Mouse (Mus musculus): ENCODE results near the gene Gm42517.

The Gm42517 gene

GRCm38 (mm10) chr5:108359491-108359890 is 8.2 kb downstream of the Gm42517 start:
- in situ Hi-C loops (cut with MboI; ENCODE audit: low pct_unique_long_range_greater_than_20kb in 1 of 2, low sequenced_read_pairs in 2 of 2, unreplicated experiment in 1 of 2) = no loop called here

GRCm38 (mm10) chr5:108357862-108358261 is 9.9 kb downstream of the Gm42517 start:
- in situ Hi-C loops (cut with MboI; ENCODE audit: low pct_unique_long_range_greater_than_20kb in 1 of 2, low sequenced_read_pairs in 2 of 2, unreplicated experiment in 1 of 2) = no loop called here

DNA sequence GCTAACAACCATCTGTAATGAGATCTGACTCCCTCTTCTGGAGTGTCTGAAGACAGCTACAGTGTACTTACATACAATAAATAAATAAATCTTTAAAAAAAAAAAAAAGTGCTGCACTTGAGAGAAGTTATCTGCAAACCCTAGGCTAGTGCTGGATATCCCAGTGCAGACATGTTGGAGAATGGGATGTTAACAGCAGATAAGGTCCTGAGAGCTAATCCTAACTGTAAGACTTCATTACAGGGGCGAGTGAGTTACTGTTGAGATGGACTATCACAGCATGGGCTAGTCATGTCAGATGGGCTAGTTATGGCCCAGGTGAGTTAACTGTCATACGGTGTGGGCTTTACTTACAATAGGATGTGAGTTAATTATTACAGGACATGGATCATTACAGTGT is 13.7 kb downstream of the Gm42517 start:
- in situ Hi-C loops (cut with MboI; ENCODE audit: low pct_unique_long_range_greater_than_20kb in 1 of 2, low sequenced_read_pairs in 2 of 2, unreplicated experiment in 1 of 2) = no loop called here

- in situ Hi-C loops (cut with MboI; ENCODE audit: low pct_unique_long_range_greater_than_20kb in 1 of 2, low sequenced_read_pairs in 2 of 2, unreplicated experiment in 1 of 2) = no loop called here
These were observed 18.1 kb downstream of the Gm42517 start for GRCm38 (mm10) chr5:108349511-108350148.

GRCm38 (mm10) chr5:108347843-108348242 is 19.9 kb downstream of the Gm42517 start:
- in situ Hi-C loops (cut with MboI; ENCODE audit: low pct_unique_long_range_greater_than_20kb in 1 of 2, low sequenced_read_pairs in 2 of 2, unreplicated experiment in 1 of 2) = no loop called here

GRCm38 (mm10) chr5:108345313-108346071 is 22.2 kb downstream of the Gm42517 start:
- in situ Hi-C loops (cut with MboI; ENCODE audit: low pct_unique_long_range_greater_than_20kb in 1 of 2, low sequenced_read_pairs in 2 of 2, unreplicated experiment in 1 of 2) = no loop called here

GRCm38 (mm10) chr5:108343680-108344170 is 24.0 kb downstream of the Gm42517 start:
- in situ Hi-C loops (cut with MboI; ENCODE audit: low pct_unique_long_range_greater_than_20kb in 1 of 2, low sequenced_read_pairs in 2 of 2, unreplicated experiment in 1 of 2) = no loop called here

GRCm38 (mm10) chr5:108338049-108338448 is 29.7 kb downstream of the Gm42517 start:
- in situ Hi-C loops (cut with MboI; ENCODE audit: low pct_unique_long_range_greater_than_20kb in 1 of 2, low sequenced_read_pairs in 2 of 2, unreplicated experiment in 1 of 2) = no loop called here

DNA sequence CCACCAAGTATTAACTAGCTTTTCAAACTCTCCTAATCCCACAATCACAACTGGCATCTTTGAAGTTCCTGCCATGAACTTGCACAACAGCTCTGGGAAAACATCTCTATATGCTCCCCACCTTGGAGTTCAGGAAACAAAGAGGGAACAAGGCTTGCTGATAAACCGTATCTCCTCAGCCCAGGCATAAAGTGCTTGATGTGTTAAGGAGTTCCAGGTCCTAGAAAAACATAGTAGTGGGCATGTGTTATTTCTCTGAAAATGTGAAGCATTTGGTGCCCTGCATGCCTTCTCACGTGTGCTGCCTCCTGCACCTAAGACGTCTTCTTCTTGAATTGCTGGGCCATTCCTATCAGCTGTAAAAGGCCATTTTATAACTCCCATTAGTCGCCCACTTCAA is 30.3 kb downstream of the Gm42517 start:
- in situ Hi-C loops (cut with MboI; ENCODE audit: low pct_unique_long_range_greater_than_20kb in 1 of 2, low sequenced_read_pairs in 2 of 2, unreplicated experiment in 1 of 2) = no loop called here

- in situ Hi-C loops (cut with MboI; ENCODE audit: low pct_unique_long_range_greater_than_20kb in 1 of 2, low sequenced_read_pairs in 2 of 2, unreplicated experiment in 1 of 2) = no loop called here
These were observed 36.7 kb downstream of the Gm42517 start for GRCm38 (mm10) chr5:108331051-108331450.
